Mouse (Mus musculus): ENCODE measurements around the gene Rbpms2. TPM values are rescaled to one million over a fixed set of nuclear protein-coding genes. Genes with fewer than 3 reads are reported as not detected.

Gene Rbpms2
- total RNA-seq, 1 experiment = 44.7 TPM

GRCm38 (mm10) chr9:65692959-65693603 is 63.6 kb downstream of the Rbpms2 start:
- peaks cover 31% of the 10 kb centered on the region for H3K36me3 ChIP-seq (ENCODE audit: control insufficient read depth, insufficient read depth, low read length, poor library complexity, severe bottlenecking)
- no peak overlapping the region for H3K9ac ChIP-seq (ENCODE audit: insufficient read depth, low read depth, low read length, poor library complexity, severe bottlenecking)
- H3K27ac ChIP-seq (ENCODE audit: insufficient read depth, low read depth, low read length, poor library complexity, severe bottlenecking) = no peak overlapping the region
- DNase-seq (ENCODE audit: low read depth, low spot score) = no peak
- H3K4me3 ChIP-seq (ENCODE audit: insufficient read depth in 1 of 2, low read depth in 1 of 2, low read length in 2 of 2, poor library complexity in 1 of 2, severe bottlenecking in 1 of 2) = no peak overlapping the region
- H3K4me1 ChIP-seq (ENCODE audit: control insufficient read depth in 2 of 2, insufficient read depth in 2 of 2, low read length in 2 of 2, poor library complexity in 1 of 2) = peaks cover 2 to 13% of the 10 kb centered on the region in 2 experiments; a peak in 3 of 4 replicates
- no peaks in the 10 kb centered on the region for H3K9me3 ChIP-seq (ENCODE audit: control insufficient read depth, insufficient read depth, low read depth, low read length)
- TF ChIP-seq ZNF384 (IDR thresholded peaks at IDR 0.05; ENCODE audit: low read depth, low read length) (no peak), MAFK (IDR thresholded peaks at IDR 0.05; ENCODE audit: insufficient read depth, low read depth, low read length) (no peak), ZC3H11A (IDR thresholded peaks at IDR 0.05; ENCODE audit: borderline replicate concordance, low read depth, low read length) (no peak), HCFC1 (IDR thresholded peaks at IDR 0.05; ENCODE audit: borderline replicate concordance, insufficient read depth, low read length) (no peak)
- in situ Hi-C loops (cut with MboI; ENCODE audit: low sequenced_read_pairs in 2 of 2, unreplicated experiment in 2 of 2) = no loop called here

- TF ChIP-seq MAFK (IDR thresholded peaks at IDR 0.05; ENCODE audit: insufficient read depth, low read depth, low read length) (no peak), ZC3H11A (IDR thresholded peaks at IDR 0.05; ENCODE audit: borderline replicate concordance, low read depth, low read length) (no peak), CHD2 (IDR thresholded peaks at IDR 0.05; ENCODE audit: low read depth, low read length) (no peak), HCFC1 (IDR thresholded peaks at IDR 0.05; ENCODE audit: borderline replicate concordance, insufficient read depth, low read length) (no peak), ZNF384 (IDR thresholded peaks at IDR 0.05; ENCODE audit: low read depth, low read length) (no peak)
- peaks cover 2 to 13% of the 10 kb centered on the region in 2 experiments; a peak in 3 of 4 replicates for H3K4me1 ChIP-seq (ENCODE audit: control insufficient read depth in 2 of 2, insufficient read depth in 2 of 2, low read length in 2 of 2, poor library complexity in 1 of 2)
- no peak for DNase-seq (ENCODE audit: low read depth, low spot score)
- no peak overlapping the region for H3K9ac ChIP-seq (ENCODE audit: insufficient read depth, low read depth, low read length, poor library complexity, severe bottlenecking)
- no peaks in the 10 kb centered on the region for H3K9me3 ChIP-seq (ENCODE audit: control insufficient read depth, insufficient read depth, low read depth, low read length)
- peaks cover 35% of the 10 kb centered on the region for H3K36me3 ChIP-seq (ENCODE audit: control insufficient read depth, insufficient read depth, low read length, poor library complexity, severe bottlenecking)
- in situ Hi-C loops (cut with MboI; ENCODE audit: low sequenced_read_pairs in 2 of 2, unreplicated experiment in 2 of 2) = no loop called here
- no peak overlapping the region for H3K27ac ChIP-seq (ENCODE audit: insufficient read depth, low read depth, low read length, poor library complexity, severe bottlenecking)
- no peak overlapping the region for H3K4me3 ChIP-seq (ENCODE audit: insufficient read depth in 1 of 2, low read depth in 1 of 2, low read length in 2 of 2, poor library complexity in 1 of 2, severe bottlenecking in 1 of 2)
Observed at GRCm38 (mm10) chr9:65695646-65696045, 66.2 kb downstream of the Rbpms2 start.

- no peak for DNase-seq (ENCODE audit: low read depth, low spot score)
- peaks cover 40% of the 10 kb centered on the region for H3K36me3 ChIP-seq (ENCODE audit: control insufficient read depth, insufficient read depth, low read length, poor library complexity, severe bottlenecking)
- no peak overlapping the region for H3K27ac ChIP-seq (ENCODE audit: insufficient read depth, low read depth, low read length, poor library complexity, severe bottlenecking)
- peaks cover 2 to 13% of the 10 kb centered on the region in 2 experiments; a peak in 3 of 4 replicates for H3K4me1 ChIP-seq (ENCODE audit: control insufficient read depth in 2 of 2, insufficient read depth in 2 of 2, low read length in 2 of 2, poor library complexity in 1 of 2)
- in situ Hi-C loops (cut with MboI; ENCODE audit: low sequenced_read_pairs in 2 of 2, unreplicated experiment in 2 of 2) = no loop called here
- no peak overlapping the region for H3K9ac ChIP-seq (ENCODE audit: insufficient read depth, low read depth, low read length, poor library complexity, severe bottlenecking)
- TF ChIP-seq ZC3H11A (IDR thresholded peaks at IDR 0.05; ENCODE audit: borderline replicate concordance, low read depth, low read length) (no peak), MAFK (IDR thresholded peaks at IDR 0.05; ENCODE audit: insufficient read depth, low read depth, low read length) (no peak), ZNF384 (IDR thresholded peaks at IDR 0.05; ENCODE audit: low read depth, low read length) (no peak), CHD2 (IDR thresholded peaks at IDR 0.05; ENCODE audit: low read depth, low read length) (no peak), HCFC1 (IDR thresholded peaks at IDR 0.05; ENCODE audit: borderline replicate concordance, insufficient read depth, low read length) (no peak)
- H3K9me3 ChIP-seq (ENCODE audit: control insufficient read depth, insufficient read depth, low read depth, low read length) = no peaks in the 10 kb centered on the region
- no peak overlapping the region for H3K4me3 ChIP-seq (ENCODE audit: insufficient read depth in 1 of 2, low read depth in 1 of 2, low read length in 2 of 2, poor library complexity in 1 of 2, severe bottlenecking in 1 of 2)
Observed at GRCm38 (mm10) chr9:65696337-65696736, 66.9 kb downstream of the Rbpms2 start.

GRCm38 (mm10) chr9:65697356-65697755 is 67.9 kb downstream of the Rbpms2 start:
- TF ChIP-seq ZNF384 (IDR thresholded peaks at IDR 0.05; ENCODE audit: low read depth, low read length) = no peak
- no peak for TF ChIP-seq CHD2 (IDR thresholded peaks at IDR 0.05; ENCODE audit: low read depth, low read length)
- TF ChIP-seq HCFC1 (IDR thresholded peaks at IDR 0.05; ENCODE audit: borderline replicate concordance, insufficient read depth, low read length) = no peak
- TF ChIP-seq ZC3H11A (IDR thresholded peaks at IDR 0.05; ENCODE audit: borderline replicate concordance, low read depth, low read length) = no peak
- TF ChIP-seq MAFK (IDR thresholded peaks at IDR 0.05; ENCODE audit: insufficient read depth, low read depth, low read length) = no peak
- peaks cover 42% of the 10 kb centered on the region for H3K36me3 ChIP-seq (ENCODE audit: control insufficient read depth, insufficient read depth, low read length, poor library complexity, severe bottlenecking)
- no peak overlapping the region for H3K27ac ChIP-seq (ENCODE audit: insufficient read depth, low read depth, low read length, poor library complexity, severe bottlenecking)
- no peak overlapping the region for H3K4me3 ChIP-seq (ENCODE audit: insufficient read depth in 1 of 2, low read depth in 1 of 2, low read length in 2 of 2, poor library complexity in 1 of 2, severe bottlenecking in 1 of 2)
- in situ Hi-C loops (cut with MboI; ENCODE audit: low sequenced_read_pairs in 2 of 2, unreplicated experiment in 2 of 2) = no loop called here
- no peaks in the 10 kb centered on the region for H3K9me3 ChIP-seq (ENCODE audit: control insufficient read depth, insufficient read depth, low read depth, low read length)
- H3K4me1 ChIP-seq (ENCODE audit: control insufficient read depth in 2 of 2, insufficient read depth in 2 of 2, low read length in 2 of 2, poor library complexity in 1 of 2) = peaks cover 2 to 10% of the 10 kb centered on the region in 2 experiments; a peak in 3 of 4 replicates
- DNase-seq (ENCODE audit: low read depth, low spot score) = no peak
- no peak overlapping the region for H3K9ac ChIP-seq (ENCODE audit: insufficient read depth, low read depth, low read length, poor library complexity, severe bottlenecking)

Measured in ES-E14 (cell line).